Mouse (Mus musculus) lung, postnatal 0 days (tissue): ENCODE data around the gene Dclre1a. TPM values are rescaled to one million over a fixed set of nuclear protein-coding genes. Genes with fewer than 3 reads are reported as not detected.

ENCODE experiments used
- ATAC-seq: fragments of 200-750 bp; cut with Nextera tagmentation; 2 replicates; pipeline ENCODE4 v1.8.0; 2017; ENCODE audit warnings: moderate library complexity
- DNase-seq: peaks from one replicate; pipeline ENCODE4 v3.0.0-alpha.2; 2016; ENCODE audit warnings: low spot score
- H3K27ac ChIP-seq: fragments of 300-500 bp; sonication (generic); 2 replicates; pipeline ENCODE4 v1.5.1; 2014; ENCODE audit warnings: antibody characterized with exemption, mild to moderate bottlenecking, low read length, mixed read lengths
- H3K27me3 ChIP-seq: fragments of 300-500 bp; sonication (generic); replicated peaks from 2 replicates; pipeline ENCODE4 v1.6.1; 2014; ENCODE audit warnings: low read length, mixed read lengths; ENCODE audit not compliant: insufficient read depth
- H3K36me3 ChIP-seq: fragments of 300-500 bp; sonication (generic); 2 replicates; pipeline ENCODE4 v1.6.1; 2014; ENCODE audit warnings: low read length, mixed read lengths; ENCODE audit not compliant: insufficient read depth
- H3K4me1 ChIP-seq: fragments of 300-500 bp; sonication (generic); 2 replicates; pipeline ENCODE4 v1.6.1; 2014; ENCODE audit warnings: antibody characterized with exemption, low read depth, low read length, mixed read lengths; ENCODE audit not compliant: insufficient read depth
- H3K4me2 ChIP-seq: fragments of 300-500 bp; sonication (generic); replicated peaks from 2 replicates; pipeline ENCODE4 v1.6.1; 2014; ENCODE audit warnings: low read depth, mild to moderate bottlenecking, low read length, moderate library complexity, mixed read lengths
- H3K4me3 ChIP-seq: fragments of 300-500 bp; sonication (generic); 2 replicates; pipeline ENCODE4 v1.5.1; 2014; ENCODE audit warnings: low read depth, low read length
- H3K9ac ChIP-seq: fragments of 300-500 bp; sonication (generic); replicated peaks from 2 replicates; pipeline ENCODE4 v1.6.1; 2014; ENCODE audit warnings: low read depth, mild to moderate bottlenecking
- H3K9me3 ChIP-seq: fragments of 300-500 bp; sonication (generic); 2 replicates; pipeline ENCODE4 v1.6.1; 2016; ENCODE audit warnings: low read length, mixed read lengths
- CTCF ChIP-seq: IDR thresholded peaks from 2 replicates; pipeline ENCODE4 v1.5.1; 2016; ENCODE audit warnings: antibody characterized with exemption, mild to moderate bottlenecking
- EP300 ChIP-seq: IDR thresholded peaks from 2 replicates; pipeline ENCODE4 v1.6.1; 2016; ENCODE audit warnings: antibody characterized with exemption, mild to moderate bottlenecking, control low read depth
- WGBS: fragments of 180-500 bp; shearing (Covaris S2); extraction: QIAGEN DNeasy Blood & Tissue Kit; methylation state at CpG from one replicate; pipeline ENCODE4 v1.1.7; 2014; 5-methylcytosine and 5-hydroxymethylcytosine counted together
- polyA plus RNA-seq: library from polyadenylated mRNA; unstranded; fragments of >200 nt; fragmentation: Nextera tagmentation; extraction: Ambion mirVana; gene quantifications from 2 replicates; pipeline ENCODE4 v1.2.1, GENCODE M21; 2015

Gene Dclre1a
- polyA plus RNA-seq, 1 experiment from 2014 or later: 16.7 TPM

DNA sequence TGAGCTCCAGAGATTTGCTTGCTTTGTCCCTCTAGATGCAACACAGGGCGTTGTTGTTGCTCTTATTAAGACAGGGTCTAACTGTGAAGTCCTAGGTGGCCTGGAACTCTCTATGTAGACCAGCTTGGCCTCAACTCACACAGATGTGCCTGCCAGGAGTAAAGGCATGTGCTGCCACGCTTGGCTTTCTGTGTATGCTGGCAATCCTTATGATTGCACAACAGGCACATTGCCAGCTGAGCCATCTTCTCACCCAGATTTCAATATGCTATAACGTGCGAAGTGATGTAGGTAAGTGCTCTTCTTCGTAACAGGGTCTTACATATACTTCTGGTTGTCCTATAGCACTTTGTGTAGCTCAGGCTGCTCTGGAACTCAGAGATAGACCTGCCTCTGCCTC lies 23.9 kb upstream of the Dclre1a start:
- Histone ChIP-seq H3K9ac (no peak overlapping the region), H3K9me3 (no peaks in the 10 kb centered on the region), H3K36me3 (peaks cover under 1% of the 10 kb centered on the region; the same call in 1 of the 2 replicates), H3K4me3 (no peak overlapping the region), H3K4me1 (no peaks in the 10 kb centered on the region; the same call in 1 of the 2 replicates), H3K4me2 (no peak overlapping the region), H3K27me3 (no peaks in the 10 kb centered on the region), H3K27ac (no peak overlapping the region)
- WGBS: 79% methylated on average over 5 of the region's 5 CpGs
- DNase-seq (no peak), ATAC-seq (no peak)
- TF ChIP-seq CTCF: no peak

DNA sequence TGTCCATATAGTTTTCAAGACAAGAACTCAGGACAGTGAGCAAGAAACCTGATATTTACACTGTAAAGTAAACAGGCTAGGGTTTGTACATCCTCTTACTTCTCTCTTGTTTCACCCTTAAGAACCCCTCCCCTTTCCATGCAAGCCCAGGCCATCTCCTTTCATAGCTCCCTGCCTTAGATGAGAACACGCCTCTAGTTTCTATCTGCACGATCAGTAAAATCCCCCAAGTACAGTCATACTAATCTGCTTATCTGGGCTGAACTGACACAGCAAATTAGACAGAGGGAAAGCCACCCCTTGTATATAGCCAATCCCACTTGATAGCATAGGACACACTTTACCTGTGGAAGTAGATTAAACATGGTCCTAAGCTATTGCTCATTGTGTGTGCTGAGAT lies 23.2 kb upstream of the Dclre1a start:
- 39% methylated on average over 2 of the region's 2 CpGs for WGBS
- Histone ChIP-seq H3K4me2 (no peak overlapping the region), H3K9me3 (no peaks in the 10 kb centered on the region), H3K36me3 (no peaks in the 10 kb centered on the region), H3K9ac (no peak overlapping the region), H3K27ac (no peak overlapping the region), H3K27me3 (no peaks in the 10 kb centered on the region), H3K4me1 (no peaks in the 10 kb centered on the region; the same call in 1 of the 2 replicates), H3K4me3 (no peak overlapping the region)
- DNase-seq (peak; percentile 38), ATAC-seq (peak; percentile 56)
- TF ChIP-seq EP300 (no peak), CTCF (no peak)

DNA sequence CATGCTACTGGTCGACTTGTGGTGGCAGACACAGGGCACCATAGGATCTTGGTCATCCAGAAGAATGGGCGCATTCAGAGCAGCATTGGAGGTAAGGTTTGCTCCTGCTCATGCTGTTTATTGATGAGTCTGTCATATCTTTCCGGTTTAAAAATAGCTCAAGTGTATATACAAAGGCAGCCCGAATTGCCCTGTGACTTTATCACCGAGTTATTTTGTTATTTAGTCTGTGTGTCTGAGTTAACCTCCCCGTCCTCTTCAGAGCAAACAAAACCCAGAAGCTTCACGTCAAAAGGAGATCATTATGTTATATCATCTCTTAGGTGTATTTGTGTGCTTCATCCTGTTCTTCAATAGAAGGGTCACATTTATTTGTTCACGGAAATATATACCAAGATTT lies 22.8 kb upstream of the Dclre1a start:
- 44% methylated on average over 8 of the region's 8 CpGs for WGBS
- no peak overlapping the region for H3K4me3 ChIP-seq
- no peaks in the 10 kb centered on the region for H3K36me3 ChIP-seq

DNA sequence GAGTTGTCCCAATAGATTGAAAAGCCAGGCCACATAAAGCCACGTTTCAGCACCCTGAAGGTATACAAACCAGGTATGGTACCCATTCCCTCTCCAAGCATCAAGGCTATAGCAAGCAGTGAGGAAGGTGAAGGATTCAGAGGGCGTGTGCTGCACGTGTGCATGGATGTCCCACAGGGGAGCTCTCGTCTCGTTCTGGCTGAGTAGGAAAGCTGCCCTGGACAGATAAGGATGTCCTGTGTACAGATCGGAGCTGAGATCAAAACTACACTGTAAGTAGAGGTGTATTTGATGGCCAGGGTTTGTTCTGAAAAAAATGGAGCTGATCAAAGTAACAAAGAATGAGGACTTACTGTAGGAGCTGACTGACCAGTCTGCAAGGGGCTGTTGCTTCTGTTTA lies 18.9 kb upstream of the Dclre1a start:
- no peaks in the 10 kb centered on the region for H3K9me3 ChIP-seq
- no peak overlapping the region for H3K4me2 ChIP-seq
- H3K27ac ChIP-seq: no peak overlapping the region
- TF ChIP-seq CTCF (peak; percentile 24), EP300 (0 out of 2 replicates have a peak, but pooled peaks have one; percentile 20)
- 72% methylated on average over 6 of the region's 6 CpGs for WGBS
- no peaks in the 10 kb centered on the region for H3K27me3 ChIP-seq
- ATAC-seq: peak; percentile 40; the same call in 1 of the 2 replicates
- no peaks in the 10 kb centered on the region; the same call in 1 of the 2 replicates for H3K4me1 ChIP-seq
- no peak overlapping the region for H3K4me3 ChIP-seq
- DNase-seq: no peak
- H3K36me3 ChIP-seq: no peaks in the 10 kb centered on the region
- H3K9ac ChIP-seq: no peak overlapping the region

More for the DNA sequence above, 22.8 kb upstream of the Dclre1a start:
- Histone ChIP-seq H3K9me3 (no peaks in the 10 kb centered on the region), H3K4me1 (no peaks in the 10 kb centered on the region; the same call in 1 of the 2 replicates), H3K27ac (no peak overlapping the region), H3K4me2 (no peak overlapping the region), H3K27me3 (no peaks in the 10 kb centered on the region), H3K9ac (no peak overlapping the region)
- DNase-seq (no peak), ATAC-seq (peak; percentile 61)
- no peak for TF ChIP-seq CTCF
- peak; percentile 87 for TF ChIP-seq EP300

DNA sequence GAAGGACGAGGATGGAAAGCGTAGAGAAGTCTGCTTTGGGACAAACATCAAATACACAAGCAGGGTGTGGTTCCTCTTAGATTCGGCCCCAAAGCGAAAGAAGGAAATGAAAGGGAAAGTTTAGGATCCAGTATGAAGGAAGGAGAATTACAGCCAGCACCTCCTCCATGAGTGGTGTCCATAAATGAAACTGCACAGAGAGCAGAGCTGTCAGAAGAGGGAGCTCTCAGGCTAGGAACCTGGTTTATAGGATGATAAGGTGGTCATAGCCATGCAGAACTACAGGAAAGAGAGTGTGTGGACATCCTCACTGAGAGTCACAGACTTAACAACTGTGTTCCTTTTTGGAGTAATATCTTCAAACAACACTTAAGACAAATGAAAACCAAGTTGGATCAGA lies 18.0 kb upstream of the Dclre1a start:
- no peak overlapping the region for H3K4me3 ChIP-seq
- no peaks in the 10 kb centered on the region for H3K4me1 ChIP-seq
- ATAC-seq (peak; percentile 79), DNase-seq (peak; percentile 86)
- H3K27me3 ChIP-seq: no peaks in the 10 kb centered on the region
- H3K4me2 ChIP-seq: 0 out of 2 replicates have a peak overlapping the region, but pooled peaks have one; percentile 14
- 65% methylated on average over 4 of the region's 4 CpGs for WGBS
- H3K27ac ChIP-seq: no peak overlapping the region
- H3K9me3 ChIP-seq: no peaks in the 10 kb centered on the region
- no peaks in the 10 kb centered on the region for H3K36me3 ChIP-seq
- H3K9ac ChIP-seq: no peak overlapping the region
- TF ChIP-seq CTCF (peak; percentile 90), EP300 (peak; percentile 34; the same call in 1 of the 2 replicates)

DNA sequence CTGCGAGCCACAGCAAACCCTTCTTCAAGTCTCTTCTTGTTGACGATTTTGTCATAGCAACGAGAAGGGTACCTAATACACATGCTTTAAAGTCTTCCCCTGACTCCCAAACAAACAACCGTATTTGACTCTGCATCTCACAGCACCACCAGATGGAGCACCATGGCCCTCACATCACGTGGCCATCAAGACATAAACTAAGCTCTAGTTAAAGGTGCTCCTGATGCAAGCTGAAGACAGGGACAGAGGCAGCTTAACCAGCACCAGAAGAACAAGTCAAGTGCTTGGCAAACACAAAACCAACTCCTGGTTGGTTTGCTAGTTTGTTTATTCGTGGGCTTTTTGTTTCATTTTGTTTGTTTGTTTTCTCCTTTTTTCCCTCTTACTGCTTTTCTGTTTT lies 17.3 kb upstream of the Dclre1a start:
- H3K9me3 ChIP-seq: no peaks in the 10 kb centered on the region
- DNase-seq: no peak
- H3K27me3 ChIP-seq: no peaks in the 10 kb centered on the region
- no peak for ATAC-seq
- no peak overlapping the region for H3K9ac ChIP-seq
- no peak overlapping the region for H3K4me3 ChIP-seq
- H3K4me1 ChIP-seq: no peaks in the 10 kb centered on the region
- TF ChIP-seq EP300: no peak
- TF ChIP-seq CTCF: peak; percentile 74
- H3K27ac ChIP-seq: no peak overlapping the region
- no peaks in the 10 kb centered on the region for H3K36me3 ChIP-seq
- WGBS: 61% methylated on average over 6 of the region's 6 CpGs
- no peak overlapping the region for H3K4me2 ChIP-seq

DNA sequence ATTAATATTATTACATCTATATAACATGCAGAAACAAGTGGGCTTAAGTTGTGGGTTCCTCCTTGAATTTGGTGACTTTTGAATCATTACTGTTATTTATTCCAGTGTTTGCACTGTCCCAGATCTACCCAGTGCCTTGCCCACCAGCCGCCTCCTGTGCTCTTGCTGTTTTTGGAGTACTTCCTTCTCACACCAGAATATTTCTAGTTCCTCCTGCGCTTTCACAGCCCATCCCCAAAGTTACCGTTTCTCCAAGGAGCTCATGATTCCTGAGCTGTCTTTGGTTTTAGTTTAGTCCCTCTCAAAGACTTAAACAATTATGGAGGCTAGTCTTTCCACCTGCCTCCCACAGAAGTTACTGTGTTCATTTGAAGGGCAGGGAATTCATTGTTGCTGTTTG lies 15.4 kb upstream of the Dclre1a start:
- no peak for TF ChIP-seq CTCF
- TF ChIP-seq EP300: no peak
- ATAC-seq: no peak
- no peak for DNase-seq
- Histone ChIP-seq H3K27me3 (no peaks in the 10 kb centered on the region), H3K4me3 (no peak overlapping the region), H3K36me3 (no peaks in the 10 kb centered on the region), H3K9me3 (no peaks in the 10 kb centered on the region), H3K27ac (no peak overlapping the region), H3K4me1 (no peaks in the 10 kb centered on the region), H3K4me2 (no peak overlapping the region), H3K9ac (no peak overlapping the region)
- 72% methylated on average over 3 of the region's 3 CpGs for WGBS
